Mouse (Mus musculus): Measurements from ENCODE around the gene 1600012H06Rik. TPM values are rescaled to one million over a fixed set of nuclear protein-coding genes. Genes with fewer than 3 reads are reported as not detected.

1600012H06Rik gene
- total RNA-seq (2023) = 20.8 to 23.4 TPM (median 21.8 TPM) in 4 replicates

GRCm38 (mm10) chr17:14943009-14943728 is at the start of gene 1600012H06Rik, which contains the start of gene Wdr27:
TSS of gene 1600012H06Rik (plus strand) at chr17:14943184.
TSS of gene Wdr27 (minus strand) at chr17:14943158.

GRCm38 (mm10) chr17:14960951-14961556 is 18.1 kb downstream of the 1600012H06Rik start, which contains the start of gene Phf10:
TSS of gene Phf10 (minus strand) at chr17:14961273.

GRCm38 (mm10) chr17:14978362-14979038 is 35.5 kb downstream of the 1600012H06Rik start, which contains the start of the genes 9030025P20Rik and Gm3417:
TSS of gene 9030025P20Rik (plus strand) at chr17:14978468.
TSS of gene Gm3417 (minus strand) at chr17:14978790.

Other genes with a start within 250 kb of the 1600012H06Rik start
- gene Thbs2, start 248.9 kb upstream of the 1600012H06Rik start, total RNA-seq (2023) = not detected in 4 replicates
- gene Wdr27, start within 50 bp of the 1600012H06Rik start, total RNA-seq (2023) = not detected in 4 replicates
- gene Phf10, start 18.1 kb downstream of the 1600012H06Rik start, total RNA-seq (2023) = 30.3 to 36.8 TPM (median 34.4 TPM) in 4 replicates
- 21.2 to 25.4 TPM (median 22.4 TPM) in 4 replicates for gene 9030025P20Rik, start 35.3 kb downstream of the 1600012H06Rik start, total RNA-seq (2023)
- gene Gm3417, start 35.6 kb downstream of the 1600012H06Rik start, total RNA-seq (2023) = not detected in 4 replicates
- gene Gm3435, start 67.0 kb downstream of the 1600012H06Rik start, total RNA-seq (2023) = 4.4 to 8.4 TPM (median 6.1 TPM) in 4 replicates
- gene Ermard, start 98.0 kb downstream of the 1600012H06Rik start, total RNA-seq (2023) = 148 to 179 TPM (median 164 TPM) in 4 replicates
- 0.91 to 2.3 TPM (median 1.3 TPM) in 3 of 4 replicates, not detected in the other for gene Tcte3, start 98.3 kb downstream of the 1600012H06Rik start, total RNA-seq (2023)
- 8.3 to 11.0 TPM (median 10.2 TPM) in 4 replicates for gene Gm3448, start 98.4 kb downstream of the 1600012H06Rik start, total RNA-seq (2023)